Mouse (Mus musculus): ENCODE measurements around the gene Nr4a2. TPM values are rescaled to one million over a fixed set of nuclear protein-coding genes. Genes with fewer than 3 reads are reported as not detected.
A peak's percentile ranks its signal among the peaks of the same experiment; 100 is the strongest.

Gene Nr4a2
- total RNA-seq, 2 experiments from 2014 or later: 46.3 to 50.6 TPM

DNA sequence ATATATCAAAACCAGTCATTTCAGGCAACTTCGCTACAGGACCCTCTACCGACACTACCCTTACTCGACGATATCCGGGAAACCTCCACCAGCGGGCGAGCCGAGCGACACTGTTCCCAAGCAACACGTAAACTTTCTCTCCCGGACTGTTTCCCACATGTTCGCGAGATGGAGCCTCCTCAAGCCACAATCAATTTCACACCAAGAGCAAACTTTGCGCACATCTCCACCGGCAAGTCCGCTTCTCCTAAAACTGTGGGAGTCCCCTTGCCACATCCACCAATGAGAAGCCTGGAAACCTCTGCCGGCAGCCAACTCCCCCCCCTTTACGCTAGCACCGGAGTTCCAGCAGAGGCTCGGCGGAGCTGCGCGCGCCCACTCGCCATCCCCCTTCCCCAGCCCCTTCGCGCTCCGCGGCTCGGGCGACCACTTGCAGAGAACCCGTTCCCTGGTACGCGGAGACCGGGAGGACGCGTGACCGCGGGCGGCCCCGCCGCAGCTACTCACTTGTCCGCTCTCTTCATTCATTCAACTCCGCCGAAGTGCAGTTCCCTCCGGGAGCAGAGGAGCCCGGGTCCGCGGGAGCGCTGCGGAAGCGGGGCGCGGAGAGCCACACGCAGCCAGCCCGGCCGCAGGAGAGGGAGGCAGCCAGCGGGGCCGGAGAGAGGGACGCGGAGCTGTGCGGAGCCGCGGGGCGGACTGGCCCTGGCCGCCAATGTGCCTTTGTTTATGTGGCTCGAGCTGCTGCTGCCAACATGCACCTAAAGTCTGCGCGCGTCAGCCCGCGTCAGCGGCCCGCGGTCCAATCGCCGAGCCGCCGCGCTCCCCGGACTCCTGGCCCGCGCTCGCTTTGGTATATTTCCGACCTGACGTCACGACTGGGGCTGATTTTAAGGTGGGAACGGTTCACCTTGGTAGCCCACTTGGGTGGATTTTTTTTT is 9.3 kb downstream of the Nr4a2 start:
- DNase-seq (ENCODE audit: low spot score in 2 of 2): peak; percentile 86 to 90
- intact Hi-C loops (cut with DNase I): loop anchor here (10.0 kb wide), 2 partner anchors 120 to 500 kb away; partner anchors contain the start of gene Gpd2

DNA sequence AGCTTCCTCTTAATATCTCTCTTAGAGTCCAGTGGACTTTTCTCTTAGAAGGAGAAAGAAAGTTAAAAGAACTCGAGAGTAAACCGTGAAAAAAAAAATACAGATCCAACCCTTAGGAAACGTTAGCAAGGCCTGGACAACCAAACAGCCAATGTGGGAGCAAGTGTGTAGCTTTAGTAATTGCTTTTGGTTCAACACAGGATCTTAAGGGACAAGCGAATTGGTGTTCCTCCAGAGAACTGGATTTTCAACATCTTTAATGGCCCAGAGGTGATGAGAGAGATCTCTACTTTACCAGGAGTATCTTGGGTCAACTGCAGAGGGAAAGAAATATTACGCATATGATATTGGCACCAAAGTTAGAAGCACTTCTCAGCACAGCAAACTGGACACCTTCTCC is 10.4 kb downstream of the Nr4a2 start:
- intact Hi-C loops (cut with DNase I): loop anchor here (10.0 kb wide), 2 partner anchors 121 to 501 kb away; partner anchors contain the start of gene Gpd2
- no peak for DNase-seq (ENCODE audit: low spot score in 2 of 2)

DNA sequence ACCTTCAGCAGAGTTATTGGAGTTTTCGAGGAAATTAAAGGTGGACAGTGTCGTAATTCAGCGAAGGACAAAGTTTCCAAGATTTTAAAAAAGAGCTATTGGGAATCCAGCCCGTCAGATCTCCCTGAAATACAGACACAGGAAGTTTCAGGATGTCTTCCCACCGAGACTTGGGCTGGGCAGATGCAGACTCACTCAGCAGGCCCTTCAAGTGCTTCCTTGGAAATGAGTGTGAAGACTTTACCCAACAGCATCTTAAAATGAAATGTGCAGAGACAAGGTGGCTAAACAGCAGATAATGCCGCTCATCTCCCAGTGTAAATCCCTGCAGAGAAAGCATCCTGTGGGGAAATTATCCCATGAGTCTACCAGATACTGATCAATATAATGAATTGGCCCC is 10.9 kb downstream of the Nr4a2 start:
- DNase-seq (ENCODE audit: low spot score in 2 of 2): no peak
- intact Hi-C loops (cut with DNase I): loop anchor here (10.0 kb wide), 2 partner anchors 122 to 502 kb away; partner anchors contain the start of gene Gpd2

DNA sequence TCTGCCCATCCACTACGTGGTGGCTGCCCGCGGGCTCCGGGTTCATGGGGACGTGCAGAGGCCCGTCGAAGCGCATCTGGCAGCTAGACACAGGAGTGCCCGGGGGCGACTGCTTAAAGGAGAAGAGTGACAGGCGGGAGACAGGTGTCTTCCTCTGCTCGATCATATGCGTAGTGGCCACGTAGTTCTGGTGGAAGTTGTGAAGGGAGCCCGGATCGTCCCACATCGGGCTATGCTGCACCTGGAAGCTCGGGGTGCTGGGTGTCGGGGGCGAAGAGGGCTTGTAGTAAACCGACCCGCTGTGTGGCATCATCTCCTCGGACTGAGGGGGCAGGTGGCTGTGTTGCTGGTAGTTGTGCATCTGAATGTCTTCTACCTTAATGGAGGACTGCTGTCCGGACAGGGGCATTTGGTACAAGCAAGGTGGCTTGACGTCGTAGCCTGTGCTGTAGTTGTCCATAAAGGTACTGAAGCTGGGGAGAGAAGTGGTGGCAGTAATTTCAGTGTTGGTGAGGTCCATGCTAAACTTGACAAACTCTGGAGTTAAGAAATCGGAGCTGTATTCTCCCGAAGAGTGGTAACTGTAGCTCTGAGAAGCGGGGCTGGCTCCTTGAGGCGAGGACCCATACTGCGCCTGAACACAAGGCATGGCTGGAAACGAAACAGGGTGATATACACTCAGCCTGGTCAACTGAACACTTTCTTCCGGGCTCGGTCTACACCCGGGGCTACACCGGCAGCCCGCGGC is 11.8 kb downstream of the Nr4a2 start:
- intact Hi-C loops (cut with DNase I): loop anchor here (10.0 kb wide), 2 partner anchors 123 to 503 kb away; partner anchors contain the start of gene Gpd2
- no peak for DNase-seq (ENCODE audit: low spot score in 2 of 2)

DNA sequence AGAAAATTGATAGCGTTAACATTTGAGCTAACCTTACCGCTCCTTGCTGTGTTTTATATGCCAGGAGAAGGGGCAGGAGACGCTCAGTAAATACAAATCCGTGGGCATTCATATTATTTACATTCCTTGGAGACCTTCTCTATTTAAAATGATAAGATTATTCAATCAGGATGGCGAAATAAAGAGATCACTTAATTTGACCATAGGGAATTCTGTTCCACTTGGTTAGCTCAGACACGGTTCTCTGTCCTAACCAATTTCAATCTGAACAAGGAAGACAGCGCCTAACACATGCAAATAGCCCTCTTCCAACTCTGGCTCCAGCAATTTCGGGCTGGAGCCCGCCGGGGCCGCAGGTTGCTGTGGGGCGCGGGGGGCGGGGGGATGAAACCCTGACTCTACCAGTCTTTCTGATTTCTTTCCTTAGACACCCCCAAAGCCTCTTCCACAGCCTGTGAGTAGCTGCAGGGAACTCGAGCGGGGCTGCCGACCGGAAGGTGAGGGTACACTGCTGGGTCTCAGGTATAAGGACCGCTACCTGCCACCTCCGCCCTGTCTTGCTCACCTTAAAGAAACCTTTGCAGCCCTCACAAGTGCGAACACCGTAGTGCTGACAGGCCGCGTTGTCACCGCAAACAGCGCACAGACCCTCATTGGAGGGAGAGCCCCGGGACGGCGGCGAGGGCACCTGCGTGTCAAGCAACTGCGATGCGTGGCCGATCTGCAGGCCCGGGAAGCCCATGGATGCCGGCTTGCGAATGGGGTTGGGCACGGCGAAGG is 12.6 kb downstream of the Nr4a2 start:
- no peak for DNase-seq (ENCODE audit: low spot score in 2 of 2)
- intact Hi-C loops (cut with DNase I): loop anchor here (10.0 kb wide), 2 partner anchors 124 to 504 kb away; partner anchors contain the start of gene Gpd2

DNA sequence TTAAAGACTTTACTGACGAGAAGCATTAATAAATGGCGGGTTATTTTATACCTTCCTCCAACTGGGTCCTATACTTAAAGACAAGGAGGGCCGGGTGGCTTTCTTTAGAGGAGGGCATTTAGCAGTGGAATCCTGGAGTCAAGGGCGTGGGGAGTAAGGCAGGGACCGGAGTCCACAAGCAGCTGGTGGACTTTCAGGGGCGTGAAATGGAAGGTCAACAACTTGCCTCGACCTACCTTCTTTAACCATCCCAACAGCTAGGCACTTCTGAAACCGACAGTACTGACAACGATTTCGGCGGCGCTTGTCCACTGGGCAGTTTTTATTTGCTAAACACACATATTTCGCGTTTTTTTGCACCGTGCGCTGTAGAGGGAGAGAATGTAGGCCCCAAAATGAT is 13.4 kb downstream of the Nr4a2 start:
- DNase-seq (ENCODE audit: low spot score in 2 of 2): no peak
- intact Hi-C loops (cut with DNase I): loop anchor here (10.0 kb wide), 2 partner anchors 124 to 504 kb away; partner anchors contain the start of gene Gpd2

DNA sequence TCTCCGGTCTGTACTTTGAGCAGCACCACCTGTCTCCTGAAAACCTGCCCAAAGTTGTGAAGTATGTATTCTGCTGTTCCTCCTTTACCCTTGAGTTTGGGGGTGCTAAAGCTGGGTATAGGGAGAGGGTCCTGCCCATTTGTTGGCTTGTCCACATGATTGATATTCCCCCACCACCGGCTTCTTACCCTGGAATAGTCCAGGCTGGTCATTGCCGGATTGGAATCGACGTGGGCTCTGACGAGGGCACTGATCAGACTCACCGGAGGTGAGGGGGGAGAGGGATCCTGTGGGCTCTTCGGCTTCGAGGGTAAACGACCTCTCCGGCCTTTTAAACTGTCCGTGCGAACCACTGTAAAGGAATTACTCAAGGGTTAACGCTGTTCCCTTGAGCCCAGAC is 13.9 kb downstream of the Nr4a2 start:
- intact Hi-C loops (cut with DNase I): loop anchor here (10.0 kb wide), 2 partner anchors 125 to 505 kb away; partner anchors contain the start of gene Gpd2
- no peak for DNase-seq (ENCODE audit: low spot score in 2 of 2)

DNA sequence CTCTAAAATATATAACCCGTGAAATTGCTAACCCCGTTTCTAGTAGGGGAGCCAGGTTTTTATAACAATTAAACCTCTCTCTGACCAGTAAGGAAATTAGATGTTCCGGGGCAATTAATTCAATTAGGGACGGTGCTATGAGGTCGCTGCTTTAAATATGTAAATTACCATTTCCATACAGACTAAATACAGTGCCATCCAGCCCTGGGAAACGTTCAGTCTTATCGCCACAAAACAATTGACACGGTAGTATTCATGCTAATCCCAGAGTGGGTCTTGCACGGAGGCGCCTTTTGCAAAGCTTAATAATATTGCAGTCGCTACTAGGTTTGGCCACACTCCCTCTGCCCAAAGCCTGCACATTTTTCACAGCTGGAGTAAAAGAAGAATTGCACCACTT is 14.5 kb downstream of the Nr4a2 start:
- intact Hi-C loops (cut with DNase I): no loop called here
- no peak for DNase-seq (ENCODE audit: low spot score in 2 of 2)

DNA sequence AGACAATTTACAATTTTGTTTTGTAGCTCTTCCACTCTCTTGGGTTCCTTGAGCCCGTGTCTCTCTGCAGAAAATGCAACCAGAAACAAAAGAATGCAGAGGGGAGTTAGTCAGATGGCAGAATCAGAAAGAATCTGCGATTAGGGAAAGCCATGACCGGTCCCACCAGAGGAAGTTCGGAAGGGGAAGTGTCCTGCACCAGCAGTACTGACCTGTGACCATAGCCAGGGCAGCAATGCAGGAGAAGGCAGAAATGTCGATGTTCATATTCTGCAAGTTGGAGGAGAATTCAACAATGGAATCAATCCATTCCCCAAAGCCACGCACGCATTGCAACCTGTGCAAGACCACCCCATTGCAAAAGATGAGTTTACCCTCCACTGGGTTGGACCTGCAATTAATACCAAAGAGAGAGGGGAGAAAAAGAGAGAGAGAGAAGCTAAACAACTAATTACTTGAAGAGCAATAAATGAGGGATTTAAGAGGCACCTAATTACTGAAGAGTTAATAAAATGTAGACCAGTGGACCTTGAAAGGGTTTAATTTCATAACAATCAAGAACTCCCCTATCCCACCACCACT is 15.4 kb downstream of the Nr4a2 start:
- intact Hi-C loops (cut with DNase I): no loop called here
- no peak for DNase-seq (ENCODE audit: low spot score in 2 of 2)

DNA sequence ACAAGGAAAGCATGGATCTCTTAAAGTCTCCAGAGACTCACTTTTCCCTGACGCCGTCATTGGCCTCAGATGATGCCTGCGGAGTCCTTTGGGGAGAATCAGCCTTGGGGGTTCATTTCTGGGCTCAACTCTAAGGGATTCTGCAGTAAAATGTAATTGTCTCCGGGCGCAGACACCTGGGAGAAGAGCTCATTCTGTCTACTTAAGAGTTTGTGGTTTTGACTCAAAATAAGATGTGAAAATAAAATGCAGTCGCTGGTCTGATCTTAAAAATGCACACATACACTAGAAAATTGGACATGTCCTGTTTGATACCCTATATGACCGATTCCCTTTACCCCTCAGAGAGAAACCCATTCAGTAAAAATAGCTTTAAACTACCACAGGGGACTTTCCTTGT is 18.4 kb downstream of the Nr4a2 start:
- DNase-seq (ENCODE audit: low spot score in 2 of 2): no peak
- intact Hi-C loops (cut with DNase I): no loop called here

DNA sequence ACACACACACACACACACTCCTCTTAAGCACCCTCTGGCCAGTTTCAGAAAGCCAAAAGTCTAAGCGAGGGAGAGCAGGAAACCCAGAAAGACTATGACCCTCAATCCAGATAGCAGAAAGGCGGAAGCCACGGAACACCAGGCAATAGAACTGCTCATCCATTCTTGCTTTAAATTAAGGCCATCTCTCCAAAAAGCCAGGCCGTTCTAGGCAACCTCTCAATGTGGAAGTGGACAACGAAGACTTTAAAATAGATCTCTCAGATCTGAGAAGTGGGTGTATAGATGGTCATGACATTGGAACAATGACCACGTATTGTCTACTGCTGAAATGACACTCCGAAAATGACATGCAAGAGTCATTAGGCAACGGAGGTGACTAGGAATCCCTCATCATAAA is 19.1 kb downstream of the Nr4a2 start:
- intact Hi-C loops (cut with DNase I): no loop called here
- no peak for DNase-seq (ENCODE audit: low spot score in 2 of 2)

DNA sequence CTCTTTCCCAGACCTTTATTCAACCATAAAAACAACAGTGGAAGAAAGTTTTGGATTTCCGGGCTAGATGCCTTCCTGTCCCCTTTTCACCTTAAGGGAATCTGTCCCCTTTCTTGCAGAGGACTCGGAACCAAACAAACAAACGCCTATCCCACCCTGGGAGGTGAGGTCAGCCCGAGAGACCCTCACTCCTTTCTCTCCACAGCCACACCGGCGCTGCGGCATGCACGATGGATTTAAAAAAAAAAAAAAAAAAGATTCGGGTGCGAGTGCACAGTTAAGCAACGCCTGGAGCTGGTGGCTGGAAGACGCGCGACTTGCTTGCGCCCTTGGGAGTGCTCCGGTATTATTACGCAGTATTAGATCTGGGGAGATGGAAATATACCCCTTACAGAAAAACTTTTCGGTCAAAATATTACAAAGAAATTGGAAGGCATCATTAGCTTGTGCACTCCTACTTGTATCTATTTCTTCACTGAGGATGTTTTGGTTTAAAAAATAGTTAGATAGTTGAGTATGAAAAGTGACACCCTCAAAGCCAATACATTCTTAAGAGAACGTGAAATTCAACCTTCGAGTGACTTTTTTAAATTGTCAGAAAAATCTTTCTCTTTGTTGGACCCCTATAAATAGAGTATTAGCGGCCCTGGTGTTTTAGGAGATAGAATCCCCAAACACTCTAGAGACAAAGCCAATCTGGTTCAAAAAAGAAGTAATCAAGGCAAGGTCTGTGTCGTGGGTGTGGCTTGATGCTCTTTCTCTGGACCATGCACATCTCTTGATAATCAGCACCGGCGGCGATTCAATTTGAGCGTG is 19.8 kb downstream of the Nr4a2 start:
- intact Hi-C loops (cut with DNase I): no loop called here

DNA sequence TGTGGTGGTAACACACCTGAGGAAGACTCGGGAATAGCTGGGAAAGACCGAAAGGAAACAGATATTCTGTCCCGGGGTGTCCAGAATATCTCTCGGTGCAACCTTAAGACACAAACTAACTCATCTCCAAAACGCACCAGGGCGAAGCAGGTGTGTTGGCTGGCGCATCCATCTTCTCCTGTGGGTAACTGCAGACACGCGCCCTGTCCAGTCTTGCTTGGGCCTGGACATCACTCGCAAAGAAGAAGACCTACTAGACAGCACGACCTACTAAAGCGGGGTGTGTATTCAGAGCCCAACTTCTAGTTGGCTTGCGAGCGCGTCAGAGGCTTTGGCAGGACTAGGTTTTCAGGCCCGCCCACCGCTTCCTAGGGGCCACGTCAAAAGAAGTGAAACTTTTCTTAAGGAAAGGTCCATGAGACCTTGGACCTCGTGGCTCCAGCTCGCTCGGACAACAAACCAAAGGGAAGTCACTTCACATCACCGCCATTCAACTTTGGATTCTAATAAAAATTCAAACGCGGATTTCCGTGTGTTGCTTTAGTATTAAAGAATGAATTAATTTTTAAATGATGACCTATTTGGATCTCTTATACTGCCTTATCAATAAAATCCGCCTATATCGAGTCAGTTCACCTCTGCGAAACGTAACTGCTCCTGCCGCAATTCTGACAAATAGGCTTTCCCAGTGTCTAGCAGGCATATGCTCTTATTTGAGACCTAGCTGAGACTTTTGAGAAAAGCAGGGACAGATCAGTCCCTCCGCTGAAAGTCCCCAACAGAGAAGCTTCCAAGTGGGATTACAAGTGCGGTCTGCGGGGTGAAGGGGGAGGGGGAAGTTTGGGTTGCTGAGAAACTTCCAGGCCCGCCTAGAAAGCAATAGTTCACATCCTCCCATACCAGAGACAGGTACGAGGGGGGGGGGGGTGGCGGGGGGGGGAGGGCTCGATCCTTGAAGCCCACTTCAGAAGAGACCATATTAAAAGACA is 20.7 kb downstream of the Nr4a2 start:
- intact Hi-C loops (cut with DNase I): no loop called here
- no peak for DNase-seq (ENCODE audit: low spot score in 2 of 2)

More for the DNA sequence above, 19.8 kb downstream of the Nr4a2 start:
- DNase-seq (ENCODE audit: low spot score in 2 of 2): no peak

DNA sequence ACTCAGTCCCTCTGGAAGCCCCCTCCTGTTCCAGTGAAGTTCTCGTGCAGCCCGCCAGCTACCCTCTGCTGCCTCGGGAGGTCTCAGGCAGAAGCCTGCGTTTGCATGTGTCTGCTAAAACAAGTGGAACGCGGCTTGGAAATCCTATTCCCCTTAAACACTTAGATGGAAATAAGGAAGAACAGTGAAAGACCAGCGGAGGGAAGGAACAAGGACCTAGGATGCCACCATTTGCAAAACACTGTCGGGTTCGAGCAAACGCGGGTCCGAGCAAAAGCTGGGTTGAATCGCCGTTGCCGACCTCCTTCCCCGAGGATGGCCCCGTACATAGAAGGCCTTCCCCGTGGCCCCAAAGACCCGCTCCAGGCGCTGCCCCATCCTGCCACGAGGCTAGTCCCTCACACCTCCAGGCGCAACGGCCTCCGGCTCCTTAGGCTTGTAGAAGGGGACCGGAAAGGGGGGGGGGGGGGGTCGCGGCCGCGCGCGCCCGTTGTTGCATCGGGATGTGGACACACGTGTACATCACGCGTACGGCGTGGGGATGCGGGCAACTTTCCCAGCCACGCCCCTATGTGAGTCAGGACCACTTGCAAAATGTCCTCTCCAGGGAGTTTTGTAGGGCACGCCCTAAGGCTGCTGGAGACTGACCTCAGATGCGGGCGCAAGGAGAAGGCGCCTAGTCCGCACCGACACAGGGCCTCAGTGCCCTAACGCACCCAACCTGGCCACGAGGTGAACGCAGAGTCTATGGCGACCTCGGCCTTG is 21.5 kb downstream of the Nr4a2 start:
- no peak for DNase-seq (ENCODE audit: low spot score in 2 of 2)
- intact Hi-C loops (cut with DNase I): no loop called here

DNA sequence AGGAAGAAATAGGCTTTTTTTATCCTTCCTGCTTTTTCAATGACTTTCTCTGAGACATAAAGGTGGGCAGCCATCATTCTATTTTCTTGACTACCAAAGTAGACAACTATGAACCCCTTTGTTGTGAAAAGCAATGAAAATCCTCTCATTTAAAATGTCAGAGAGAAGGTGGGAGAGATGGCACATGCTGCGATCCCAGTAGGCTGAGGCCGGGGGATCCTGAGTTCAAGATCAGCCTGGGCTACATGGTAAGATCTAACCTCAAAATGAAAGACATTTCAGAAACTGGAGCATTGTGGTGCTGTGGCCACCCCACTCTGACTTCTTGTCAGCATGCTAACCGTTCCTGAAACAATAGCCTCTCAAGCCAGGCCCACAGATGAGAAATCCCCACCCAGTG is 23.6 kb downstream of the Nr4a2 start:
- no peak for DNase-seq (ENCODE audit: low spot score in 2 of 2)

DNA sequence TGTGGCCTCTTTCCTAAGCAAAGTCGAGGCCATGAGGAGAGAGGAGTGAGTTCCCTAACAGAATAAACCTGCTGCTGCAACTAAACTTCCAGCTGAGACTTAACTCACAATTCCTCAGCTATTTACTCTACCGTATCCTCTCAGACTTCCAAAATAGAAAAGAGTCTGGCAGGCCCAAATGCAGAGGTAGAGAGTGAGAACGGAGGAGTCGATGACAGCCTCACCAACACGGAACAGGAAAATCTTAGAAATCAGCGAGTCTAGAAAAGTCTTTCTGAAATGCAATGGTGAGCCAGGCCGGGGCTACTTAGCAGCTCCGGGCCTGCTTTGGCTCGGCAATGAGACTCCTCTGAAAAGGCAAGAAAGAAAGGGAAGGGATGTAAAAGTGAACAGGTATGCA is 51.4 kb downstream of the Nr4a2 start:
- intact Hi-C loops (cut with DNase I): no loop called here
- peak in 1 of 2 experiments; percentile 63 for DNase-seq (ENCODE audit: low spot score in 2 of 2)

More for the DNA sequence above, 23.6 kb downstream of the Nr4a2 start:
- intact Hi-C loops (cut with DNase I): no loop called here
